Mouse (Mus musculus) limb, embryonic 10.5 days (tissue): ENCODE results near the gene Ttk. TPM values are rescaled to one million over a fixed set of nuclear protein-coding genes. Genes with fewer than 3 reads are reported as not detected.

Experiments used
- DNase-seq: peaks from one replicate; pipeline ENCODE4 v3.0.0-alpha.2; 2017; ENCODE audit warnings: low spot score
- H3K27ac ChIP-seq: fragments of 300-500 bp; sonication (generic); 2 replicates; pipeline ENCODE4 v1.5.1; 2016; ENCODE audit warnings: mild to moderate bottlenecking
- H3K27me3 ChIP-seq: fragments of 300-500 bp; sonication (generic); 2 replicates; pipeline ENCODE4 v1.6.1; 2016; ENCODE audit warnings: low read depth, mild to moderate bottlenecking; ENCODE audit not compliant: poor library complexity, severe bottlenecking
- H3K36me3 ChIP-seq: fragments of 300-500 bp; sonication (generic); 2 replicates; pipeline ENCODE4 v1.6.1; 2016; ENCODE audit warnings: mild to moderate bottlenecking, moderate library complexity
- H3K4me1 ChIP-seq: fragments of 300-500 bp; sonication (generic); 2 replicates; pipeline ENCODE4 v1.6.1; 2016
- H3K4me3 ChIP-seq: fragments of 300-500 bp; sonication (generic); 2 replicates; pipeline ENCODE4 v1.5.1; 2016; ENCODE audit warnings: mild to moderate bottlenecking, moderate library complexity
- H3K9me3 ChIP-seq: fragments of 300-500 bp; sonication (generic); replicated peaks from 2 replicates; pipeline ENCODE4 v1.6.1; 2016; ENCODE audit warnings: mild to moderate bottlenecking
- WGBS: fragments of 180-500 bp; shearing (Covaris S2); methylation state at CpG from one replicate; pipeline ENCODE4 v1.1.7; 2016; 5-methylcytosine and 5-hydroxymethylcytosine counted together
- polyA plus RNA-seq: library from polyadenylated mRNA; unstranded; fragments of >200 nt; fragmentation: Nextera tagmentation; extraction: Ambion mirVana; gene quantifications from 2 replicates; pipeline ENCODE4 v1.2.1, GENCODE M21; 2016

The Ttk gene
- 53.6 and 58.1 TPM in 2 replicates for polyA plus RNA-seq

DNA sequence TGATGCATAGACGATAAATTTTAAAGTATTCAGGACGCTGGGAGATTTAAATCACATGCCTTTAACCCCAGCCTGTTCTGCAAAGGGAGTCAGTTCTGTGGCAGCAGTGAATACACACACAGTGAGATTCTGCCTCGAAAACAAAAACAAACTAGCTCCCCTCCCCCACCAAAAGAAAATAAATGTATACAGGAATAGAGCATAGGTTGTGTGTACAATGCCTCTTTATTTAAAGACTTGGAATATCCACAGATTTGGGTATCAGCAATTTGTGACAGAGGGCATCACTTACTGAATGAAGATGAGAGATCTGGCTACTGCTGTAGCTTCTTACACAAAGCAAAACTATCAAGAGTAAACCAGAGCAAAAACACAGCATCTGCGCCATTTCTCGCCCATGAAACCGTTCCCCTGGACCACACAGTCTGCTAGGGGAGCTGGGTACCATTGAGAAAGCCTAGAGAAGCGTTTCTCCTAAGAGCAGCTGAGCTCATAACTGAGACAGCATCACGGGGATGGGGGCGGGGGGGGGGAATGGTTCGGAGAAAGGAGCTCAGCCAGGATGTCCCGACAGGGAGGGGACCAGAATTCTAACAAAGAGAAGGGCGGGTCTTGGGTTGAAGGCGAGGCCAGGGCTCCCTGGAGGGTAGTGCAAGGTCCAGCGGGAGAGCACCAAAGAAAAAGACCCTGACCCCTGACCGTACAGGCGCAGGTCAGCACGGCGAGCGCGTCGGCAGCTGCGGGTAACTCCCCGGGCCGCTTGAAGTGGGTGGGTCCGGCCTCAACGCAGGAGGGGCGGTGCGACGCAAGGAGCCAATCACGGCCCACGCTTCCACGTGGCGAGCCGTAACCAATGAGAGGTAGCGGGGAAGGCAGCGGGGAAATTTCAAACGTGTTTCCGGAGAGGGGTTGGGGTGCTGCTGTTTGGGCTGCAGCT lies at the start of gene Ttk:
TSS of gene Ttk (plus strand) at position 879 of the 937 bp plus-strand sequence.
- Histone ChIP-seq H3K27me3 (no peaks in the 10 kb centered on the region), H3K36me3 (peaks cover 10% of the 10 kb centered on the region), H3K27ac (peak within 1 kb of the TSS; percentile 94), H3K4me3 (peak within 1 kb of the TSS; percentile 98), H3K4me1 (peaks cover 16% of the 10 kb centered on the region), H3K9me3 (no peaks in the 10 kb centered on the region)
- DNase-seq = peak; percentile 92
- WGBS = under 1% methylated on average over 38 of the region's 38 CpGs

- 73% methylated on average over 1 of the region's 1 CpGs for WGBS
- DNase-seq = no peak
Measured at GRCm38 (mm10) chr9:83785501-83785900, 49.0 kb upstream of the Ttk start.

GRCm38 (mm10) chr9:83789326-83789725 lies 45.2 kb upstream of the Ttk start:
- no peak for DNase-seq
- Histone ChIP-seq H3K27ac (no peak overlapping the region), H3K9me3 (no peaks in the 10 kb centered on the region), H3K36me3 (no peaks in the 10 kb centered on the region), H3K4me1 (no peaks in the 10 kb centered on the region), H3K4me3 (no peak overlapping the region), H3K27me3 (no peaks in the 10 kb centered on the region)
- WGBS = 95% methylated on average over 6 of the region's 6 CpGs

More at GRCm38 (mm10) chr9:83785501-83785900, 49.0 kb upstream of the Ttk start:
- H3K27ac ChIP-seq = no peak overlapping the region
- H3K4me1 ChIP-seq = no peaks in the 10 kb centered on the region
- H3K27me3 ChIP-seq = no peaks in the 10 kb centered on the region
- H3K36me3 ChIP-seq = peaks cover 11% of the 10 kb centered on the region; the same call in 1 of the 2 replicates
- no peaks in the 10 kb centered on the region for H3K9me3 ChIP-seq
- no peak overlapping the region for H3K4me3 ChIP-seq

- Histone ChIP-seq H3K27ac (no peak overlapping the region), H3K27me3 (no peaks in the 10 kb centered on the region), H3K4me3 (no peak overlapping the region), H3K36me3 (no peaks in the 10 kb centered on the region), H3K9me3 (no peaks in the 10 kb centered on the region), H3K4me1 (peaks cover 5% of the 10 kb centered on the region; the same call in 1 of the 2 replicates)
- WGBS = 90% methylated on average over 7 of the region's 7 CpGs
- no peak for DNase-seq
Measured at GRCm38 (mm10) chr9:83796875-83797274, 37.6 kb upstream of the Ttk start.

DNA sequence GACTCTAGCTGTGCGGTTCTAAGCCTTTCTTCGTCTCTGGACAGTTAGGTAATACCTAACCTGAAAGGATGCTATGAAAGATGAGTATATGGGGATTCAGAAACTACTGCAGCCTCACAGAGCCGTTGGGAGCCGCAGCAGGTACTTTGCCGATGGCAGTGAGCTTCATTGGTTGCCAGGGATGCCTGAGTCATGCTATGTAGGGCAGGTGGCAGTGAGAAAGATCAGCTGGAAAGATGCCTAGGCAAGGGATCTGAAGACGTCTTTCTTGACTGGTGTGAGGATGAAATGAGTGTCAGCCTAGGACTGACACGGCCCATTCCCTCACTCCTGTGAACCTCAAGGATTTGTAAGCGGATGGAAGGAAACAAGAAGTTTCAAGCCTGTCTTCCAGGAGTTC lies 36.6 kb upstream of the Ttk start:
- no peaks in the 10 kb centered on the region for H3K27me3 ChIP-seq
- 85% methylated on average over 8 of the region's 8 CpGs for WGBS
- peaks cover 5% of the 10 kb centered on the region; the same call in 1 of the 2 replicates for H3K4me1 ChIP-seq
- H3K9me3 ChIP-seq = no peaks in the 10 kb centered on the region
- no peak overlapping the region for H3K27ac ChIP-seq
- no peak overlapping the region for H3K4me3 ChIP-seq
- DNase-seq = no peak
- H3K36me3 ChIP-seq = no peaks in the 10 kb centered on the region

- no peak overlapping the region for H3K27ac ChIP-seq
- peaks cover 23% of the 10 kb centered on the region for H3K27me3 ChIP-seq
- no peaks in the 10 kb centered on the region for H3K9me3 ChIP-seq
- no peaks in the 10 kb centered on the region for H3K36me3 ChIP-seq
- H3K4me1 ChIP-seq = peaks cover 23% of the 10 kb centered on the region
- H3K4me3 ChIP-seq = peak overlapping the region; percentile 68; the same call in 1 of the 2 replicates
- no peak for DNase-seq
- 62% methylated on average over 13 of the region's 13 CpGs for WGBS
Measured at GRCm38 (mm10) chr9:83804341-83804740, 30.1 kb upstream of the Ttk start.

DNA sequence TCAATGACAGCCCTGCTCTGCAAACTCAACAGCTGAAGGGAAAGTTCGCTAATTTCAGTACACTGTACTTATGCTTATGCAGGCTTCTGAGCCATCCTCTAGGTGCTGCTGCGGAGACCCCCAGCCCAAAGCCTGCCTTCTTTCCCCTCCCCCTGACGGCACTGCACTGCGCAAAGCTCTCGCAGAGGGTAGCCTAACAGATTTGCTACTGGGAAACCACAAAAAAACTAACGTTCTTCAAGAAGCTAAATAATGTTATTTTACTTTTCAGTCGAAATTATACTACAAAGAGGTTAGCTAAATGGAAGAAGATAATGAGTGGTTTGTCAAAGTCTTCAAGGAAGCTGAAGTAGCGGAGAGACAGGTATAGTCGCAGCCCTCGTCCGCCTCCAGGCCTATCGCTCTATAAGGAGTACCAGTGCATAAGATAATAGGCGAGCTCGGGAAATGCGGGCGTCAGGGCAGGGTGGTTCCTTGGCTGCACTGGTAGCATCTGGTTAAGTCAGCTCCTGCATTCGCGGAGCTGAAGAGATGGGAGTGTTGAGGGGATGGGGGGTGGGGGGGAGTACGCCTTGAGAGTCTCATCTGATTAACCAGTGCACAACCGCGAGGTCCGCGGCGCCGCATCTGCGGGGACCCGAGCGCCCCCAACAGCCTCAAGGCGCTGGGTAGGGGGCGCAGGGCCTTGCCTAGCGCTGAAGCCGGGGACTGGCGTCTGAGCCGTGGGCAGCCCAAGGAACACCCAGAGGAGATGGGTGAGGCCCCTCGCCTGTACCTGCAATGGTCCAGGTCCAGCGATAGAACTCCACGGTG lies 29.1 kb upstream of the Ttk start:
- no peaks in the 10 kb centered on the region for H3K36me3 ChIP-seq
- H3K27ac ChIP-seq = peak overlapping the region; percentile 84
- under 1% methylated on average over 37 of the region's 37 CpGs for WGBS

DNA sequence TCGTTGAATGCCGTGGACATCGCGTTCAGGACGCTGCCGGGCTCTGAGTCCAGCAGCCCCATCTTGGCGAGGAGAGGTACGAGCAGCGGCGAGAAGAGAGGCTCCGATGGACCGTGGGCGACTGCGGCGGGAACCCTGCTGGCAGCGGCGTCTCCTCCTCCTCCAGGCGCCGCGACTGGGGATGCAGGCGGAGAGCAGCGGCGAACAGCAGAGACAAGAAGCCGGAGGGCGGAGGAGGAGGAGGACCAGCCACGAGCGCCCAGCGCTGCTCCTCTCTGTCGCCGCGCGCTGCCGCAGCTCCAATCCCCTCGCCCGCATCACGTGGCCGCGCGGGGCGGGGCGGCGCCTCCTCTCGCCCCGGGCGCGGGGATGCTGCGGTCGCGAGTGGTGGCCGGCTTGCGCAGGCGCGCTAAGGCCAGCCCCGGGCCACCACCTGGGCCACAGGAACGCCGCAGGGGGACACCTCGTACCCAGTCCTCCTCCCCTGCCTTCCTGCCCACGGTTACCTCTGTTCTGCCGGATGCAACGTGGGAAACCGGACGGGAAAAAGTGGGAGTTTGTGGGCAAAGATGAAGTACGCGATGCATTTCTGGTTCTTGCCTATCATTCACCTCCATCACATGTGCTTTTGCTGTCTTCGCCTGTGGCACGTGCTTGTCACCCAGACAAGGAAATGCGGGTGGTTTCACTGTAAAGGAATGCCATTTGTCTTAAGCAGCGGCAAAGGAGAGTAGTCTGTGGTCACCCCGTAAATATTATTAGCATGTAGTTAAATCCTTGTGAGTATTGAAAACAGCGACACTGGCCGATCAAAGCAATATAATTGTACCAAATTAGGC lies 28.3 kb upstream of the Ttk start, which contains the start of gene Elovl4:
TSS of gene Elovl4 (minus strand) at position 301 of the 839 bp plus-strand sequence.
- Histone ChIP-seq H3K36me3 (no peaks in the 10 kb centered on the region), H3K4me1 (peaks cover 23% of the 10 kb centered on the region), H3K27me3 (peaks cover 23% of the 10 kb centered on the region), H3K27ac (peak within 1 kb of the TSS; percentile 84), H3K9me3 (no peaks in the 10 kb centered on the region), H3K4me3 (peak within 1 kb of the TSS; percentile 68)
- peak; percentile 83 for DNase-seq
- WGBS = 2% methylated on average over 65 of the region's 71 CpGs

More for the DNA sequence above, 29.1 kb upstream of the Ttk start:
- peak overlapping the region; percentile 68 for H3K4me3 ChIP-seq
- H3K4me1 ChIP-seq = peaks cover 23% of the 10 kb centered on the region
- H3K27me3 ChIP-seq = peaks cover 23% of the 10 kb centered on the region
- DNase-seq = peak; percentile 47
- no peaks in the 10 kb centered on the region for H3K9me3 ChIP-seq

GRCm38 (mm10) chr9:83807562-83807961 lies 26.9 kb upstream of the Ttk start:
- no peak for DNase-seq
- H3K36me3 ChIP-seq = no peaks in the 10 kb centered on the region
- H3K4me1 ChIP-seq = peaks cover 23% of the 10 kb centered on the region
- WGBS = 8% methylated on average over 2 of the region's 2 CpGs
- H3K27me3 ChIP-seq = peaks cover 23% of the 10 kb centered on the region
- H3K4me3 ChIP-seq = no peak overlapping the region
- no peak overlapping the region for H3K27ac ChIP-seq
- no peaks in the 10 kb centered on the region for H3K9me3 ChIP-seq

- H3K36me3 ChIP-seq = no peaks in the 10 kb centered on the region
- 90% methylated on average over 7 of the region's 7 CpGs for WGBS
- no peak overlapping the region for H3K27ac ChIP-seq
- no peaks in the 10 kb centered on the region for H3K4me1 ChIP-seq
- H3K9me3 ChIP-seq = no peaks in the 10 kb centered on the region
- H3K4me3 ChIP-seq = no peak overlapping the region
- no peak for DNase-seq
- H3K27me3 ChIP-seq = no peaks in the 10 kb centered on the region
Measured at GRCm38 (mm10) chr9:83819188-83819587, 15.3 kb upstream of the Ttk start.

DNA sequence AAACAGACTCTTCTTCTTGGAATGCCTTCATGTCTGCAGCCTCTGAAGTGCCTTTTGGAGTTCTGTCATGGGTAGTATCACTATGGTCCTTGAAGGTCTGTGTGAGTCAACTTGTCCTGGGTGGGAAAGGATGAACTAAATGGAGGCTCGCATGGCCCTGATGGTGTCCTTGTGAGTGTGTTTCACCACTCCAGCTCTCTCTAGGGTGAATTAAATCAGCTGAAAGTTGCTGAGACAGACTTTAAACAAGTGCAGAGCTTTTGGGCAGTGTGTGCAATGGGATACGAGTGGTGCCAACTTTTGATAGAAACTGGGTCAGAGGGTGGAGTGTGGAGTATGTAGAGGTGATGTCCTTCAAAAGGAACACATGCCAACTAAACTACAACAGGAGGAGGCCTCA lies 13.5 kb upstream of the Ttk start:
- no peaks in the 10 kb centered on the region for H3K9me3 ChIP-seq
- WGBS = 89% methylated on average over 2 of the region's 2 CpGs
- no peaks in the 10 kb centered on the region for H3K4me1 ChIP-seq
- H3K27ac ChIP-seq = no peak overlapping the region
- H3K27me3 ChIP-seq = no peaks in the 10 kb centered on the region
- no peaks in the 10 kb centered on the region for H3K36me3 ChIP-seq
- no peak for DNase-seq
- no peak overlapping the region for H3K4me3 ChIP-seq

DNA sequence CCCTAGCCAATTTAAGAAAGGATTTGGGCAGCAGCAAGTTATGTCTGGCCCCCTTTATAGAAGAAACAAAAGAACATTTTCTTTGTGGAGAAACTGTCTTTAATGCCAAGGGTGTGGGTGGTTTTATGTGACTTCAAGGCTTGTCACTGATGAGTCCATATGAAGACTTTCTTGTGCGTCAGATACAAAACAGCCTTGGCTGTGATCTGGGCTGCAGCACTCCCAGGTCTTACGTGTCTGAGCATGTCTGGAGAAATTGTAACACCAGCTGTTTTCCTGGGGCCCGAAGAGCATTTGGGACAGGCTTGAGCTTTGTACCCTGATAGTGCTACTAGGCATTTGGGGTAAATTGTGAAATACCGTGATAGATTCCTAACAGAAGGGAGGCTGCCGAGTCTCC lies 11.6 kb upstream of the Ttk start:
- H3K4me3 ChIP-seq = no peak overlapping the region
- H3K36me3 ChIP-seq = no peaks in the 10 kb centered on the region
- no peaks in the 10 kb centered on the region for H3K9me3 ChIP-seq
- no peak for DNase-seq
- 83% methylated on average over 5 of the region's 5 CpGs for WGBS
- H3K27ac ChIP-seq = no peak overlapping the region
- H3K27me3 ChIP-seq = no peaks in the 10 kb centered on the region
- no peaks in the 10 kb centered on the region for H3K4me1 ChIP-seq
